Mouse (Mus musculus): Measurements from ENCODE around the gene Sirt7.

The Sirt7 gene

DNA sequence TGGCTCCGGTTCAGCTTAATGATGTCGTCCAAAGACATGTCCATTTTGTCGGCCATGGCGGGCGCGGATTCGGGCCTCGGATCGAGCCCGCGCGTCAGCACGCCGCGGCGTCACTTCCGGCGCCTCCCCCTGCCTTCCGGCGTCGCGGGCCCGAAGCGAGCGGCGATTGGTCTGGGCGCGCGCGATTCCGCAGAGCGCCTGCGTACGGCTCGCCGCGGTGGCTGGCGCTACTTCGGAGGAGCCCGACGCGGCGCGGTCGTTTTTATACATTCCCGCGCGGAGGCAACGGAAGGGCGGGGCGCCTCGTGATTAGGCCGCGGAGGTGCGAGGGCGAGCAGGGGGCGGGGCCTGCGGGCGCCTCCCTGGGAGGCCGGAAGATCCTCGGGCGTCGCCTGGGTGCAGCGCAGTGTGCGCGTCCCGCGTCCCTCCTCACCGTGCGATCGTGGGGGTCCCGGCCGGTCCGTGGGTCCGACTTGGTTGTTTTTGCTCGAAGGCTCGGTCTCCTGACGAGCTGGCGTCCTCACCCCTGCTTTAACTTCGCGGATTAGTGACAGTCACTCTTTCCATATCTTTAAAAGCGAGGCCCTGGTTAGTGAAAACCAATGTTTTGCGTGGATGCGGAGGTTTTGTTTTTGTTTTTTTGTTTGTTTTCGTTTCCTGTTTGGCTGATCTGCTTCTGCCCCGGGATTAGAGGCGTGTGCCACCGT is 26.6 kb downstream of the Sirt7 start, which contains the start of the genes Alyref and Anapc11:
Gene Alyref, minus strand, starts transcription at position 83 of the 707 bp plus-strand sequence.
Gene Anapc11, plus strand, starts transcription at position 139 of the 707 bp plus-strand sequence.
- ChIA-PET CTCF (interaction anchor here in 1 of 4 experiments (1.5 kb wide), 1 partner anchor 19 kb away, joined by 6 read pairs; no protein-coding TSS in a partner anchor), POLR2A (interaction anchor here (0.5 to 12.3 kb wide), 37 partner anchors 8 to 1687 kb away, joined by 3 to 215 read pairs (median 4); partner anchors contain the start of genes P4hb (in 3 of the 4), Mafg (in 2 of the 4), Npb (in 2 of the 4) and Arhgdia (in 1 of the 4))

- ChIA-PET CTCF (interaction anchor here in 2 of 4 experiments (0.9 to 1.5 kb wide), 4 partner anchors 12 to 18 kb away, joined by 3 to 6 read pairs (median 4); no protein-coding TSS in a partner anchor), POLR2A (interaction anchor here (0.5 to 12.3 kb wide), 45 partner anchors 9 to 550 kb away, joined by 3 to 215 read pairs (median 5); partner anchors contain the start of genes P4hb (in 3 of the 4), Mafg (in 2 of the 4), Npb (in 2 of the 4) and Arl16 (in 1 of the 4))
Measured at GRCm38 (mm10) chr11:120597240-120598235, 27.5 kb downstream of the Sirt7 start.

- ChIA-PET POLR2A (interaction anchor here in 2 of 4 experiments (0.9 to 12.3 kb wide), 11 partner anchors 6 to 133 kb away, joined by 3 to 215 read pairs (median 7); partner anchors contain the start of genes P4hb (in 2 of the 2), Alyref (in 1 of the 2), Anapc11 (in 1 of the 2) and Npb (in 1 of the 2)), CTCF (interaction anchor here in 1 of 4 experiments (0.7 to 2.2 kb wide), 2 partner anchors 9 to 12 kb away, joined by 4 to 7 read pairs; no protein-coding TSS in a partner anchor)
Measured at GRCm38 (mm10) chr11:120588531-120588930, 36.5 kb downstream of the Sirt7 start.

- ChIA-PET CTCF (interaction anchor here in 2 of 4 experiments (0.6 to 1.3 kb wide), 7 partner anchors 11 to 72 kb away, joined by 3 read pairs; partner anchors contain the start of gene P4hb (in 1 of the 2)), POLR2A (interaction anchor here in 2 of 4 experiments (0.8 to 10.1 kb wide), 13 partner anchors 10 to 94 kb away, joined by 3 to 112 read pairs (median 9); partner anchors contain the start of genes Mafg (in 2 of the 2), P4hb (in 2 of the 2), Alyref (in 1 of the 2) and Anapc11 (in 1 of the 2))
Measured at GRCm38 (mm10) chr11:120583937-120584336, 41.1 kb downstream of the Sirt7 start.

- ChIA-PET POLR2A (interaction anchor here (0.6 to 10.1 kb wide), 56 partner anchors 8 to 368 kb away, joined by 3 to 112 read pairs (median 5); partner anchors contain the start of genes P4hb (in 3 of the 4), Alyref (in 2 of the 4), Anapc11 (in 2 of the 4) and Mafg (in 2 of the 4)), CTCF (interaction anchor here in 3 of 4 experiments (0.5 to 1.9 kb wide), 17 partner anchors 10 to 398 kb away, joined by 3 to 18 read pairs (median 4); partner anchors contain the start of genes Cenpx (in 1 of the 3), Lrrc45 (in 1 of the 3), P4hb (in 1 of the 3) and Pcyt2 (in 1 of the 3))
Measured at GRCm38 (mm10) chr11:120582982-120583293, 42.1 kb downstream of the Sirt7 start.

GRCm38 (mm10) chr11:120582268-120582981 is 42.6 kb downstream of the Sirt7 start:
- POLR2A ChIA-PET: interaction anchor here (0.6 to 10.1 kb wide), 86 partner anchors 8 to 919 kb away, joined by 3 to 112 read pairs (median 4); partner anchors contain the start of genes P4hb (in 3 of the 4), Slc25a10 (in 3 of the 4), Alyref (in 2 of the 4) and Anapc11 (in 2 of the 4)
- CTCF ChIA-PET: interaction anchor here (0.5 to 1.9 kb wide), 27 partner anchors 9 to 398 kb away, joined by 3 to 18 read pairs (median 4); partner anchors contain the start of genes P4hb (in 2 of the 4), Cenpx (in 1 of the 4), Lrrc45 (in 1 of the 4) and Pcyt2 (in 1 of the 4)

DNA sequence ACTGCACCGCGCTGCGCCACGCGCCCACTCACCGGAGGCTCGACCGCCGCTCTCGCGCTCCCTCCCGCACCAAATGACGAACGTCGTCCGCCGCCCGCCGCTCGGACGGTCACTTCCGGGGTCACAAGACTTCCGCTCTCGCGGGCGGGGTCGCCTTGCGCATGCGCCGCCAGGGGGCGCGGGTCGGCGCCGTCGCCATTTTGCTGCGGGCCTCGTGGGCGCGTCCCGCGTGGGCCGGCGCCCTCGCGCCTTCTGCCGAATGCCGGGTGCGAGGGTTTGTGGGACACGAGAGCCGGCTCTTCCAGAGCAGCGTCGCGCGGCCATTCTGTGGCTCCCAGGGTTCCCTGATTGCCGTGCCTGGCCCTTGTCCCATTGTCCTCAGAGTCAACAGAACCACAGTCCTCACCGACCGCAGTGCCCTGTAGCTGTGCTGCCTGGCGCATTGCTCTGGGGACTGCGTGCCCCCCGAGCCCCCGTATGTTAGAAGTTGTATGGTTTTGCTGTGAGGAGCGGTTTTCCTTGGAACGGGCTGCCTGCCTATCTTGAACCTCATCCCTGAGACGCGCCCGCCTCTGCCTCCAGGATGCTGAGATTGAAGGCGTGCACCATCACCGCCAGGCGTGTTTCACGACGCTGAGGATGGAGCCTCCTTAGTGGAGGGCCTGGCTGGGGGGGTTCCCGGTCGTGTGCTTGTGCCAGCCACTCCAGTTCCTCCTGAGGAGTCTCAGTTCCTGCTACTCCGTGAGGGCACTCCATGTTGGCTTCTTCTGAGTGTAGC is 43.4 kb downstream of the Sirt7 start, which contains the start of gene Arhgdia:
Gene Arhgdia, minus strand, starts transcription at position 135 of the 778 bp plus-strand sequence.
- CTCF ChIA-PET: interaction anchor here (0.7 to 1.9 kb wide), 21 partner anchors 8 to 195 kb away, joined by 3 to 18 read pairs (median 4); partner anchors contain the start of genes P4hb (in 2 of the 4), Cenpx (in 1 of the 4) and Lrrc45 (in 1 of the 4)
- POLR2A ChIA-PET: interaction anchor here (0.5 to 10.1 kb wide), 84 partner anchors 8 to 918 kb away, joined by 3 to 112 read pairs (median 4); partner anchors contain the start of genes P4hb (in 3 of the 4), Slc25a10 (in 3 of the 4), Alyref (in 2 of the 4) and Anapc11 (in 2 of the 4)

- POLR2A ChIA-PET: interaction anchor here (0.8 to 16.3 kb wide), 25 partner anchors 10 to 352 kb away, joined by 3 to 358 read pairs (median 10); partner anchors contain the start of genes Mafg (in 2 of the 4), Pycr1 (in 2 of the 4), Sirt7 (in 2 of the 4) and Alyref (in 1 of the 4)
Measured at GRCm38 (mm10) chr11:120580871-120581331, 44.1 kb downstream of the Sirt7 start.

DNA sequence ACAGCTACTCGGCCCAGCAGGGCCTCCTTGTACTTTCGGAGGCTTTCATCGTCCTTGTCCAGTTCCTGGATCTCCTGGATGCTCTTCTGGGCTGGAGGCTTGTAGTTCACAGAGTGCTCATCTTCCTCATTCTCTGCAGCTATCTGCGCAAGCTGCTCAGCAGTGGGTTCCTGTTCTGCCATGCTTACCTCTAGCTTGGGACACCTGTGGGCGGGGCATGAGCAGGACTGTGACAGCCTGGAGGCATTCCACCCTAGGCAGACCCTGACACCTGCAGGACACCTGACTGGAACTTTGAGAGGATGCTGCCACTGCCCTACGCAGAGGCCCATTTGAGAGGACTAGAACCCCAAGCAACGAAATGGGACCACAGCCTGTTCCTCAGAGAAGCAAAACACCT is 44.9 kb downstream of the Sirt7 start:
- ChIA-PET CTCF (interaction anchor here (0.5 to 2.6 kb wide), 43 partner anchors 9 to 411 kb away, joined by 3 to 25 read pairs (median 4); partner anchors contain the start of genes Alyref (in 1 of the 4), Anapc11 (in 1 of the 4), Arl16 (in 1 of the 4) and Cenpx (in 1 of the 4)), POLR2A (interaction anchor here (0.6 to 16.3 kb wide), 62 partner anchors 8 to 624 kb away, joined by 3 to 358 read pairs (median 4); partner anchors contain the start of genes Pycr1 (in 3 of the 4), Alyref (in 2 of the 4), Arl16 (in 2 of the 4) and Cenpx (in 2 of the 4))

More at GRCm38 (mm10) chr11:120580871-120581331, 44.1 kb downstream of the Sirt7 start:
- CTCF ChIA-PET: interaction anchor here in 3 of 4 experiments (0.6 to 2.6 kb wide), 20 partner anchors 9 to 412 kb away, joined by 3 to 19 read pairs (median 6); partner anchors contain the start of genes Arl16 (in 1 of the 3), Cenpx (in 1 of the 3), Lrrc45 (in 1 of the 3) and Pycr1 (in 1 of the 3)

GRCm38 (mm10) chr11:120579316-120580107 is 45.5 kb downstream of the Sirt7 start:
- ChIA-PET CTCF (interaction anchor here (0.5 to 2.6 kb wide), 54 partner anchors 10 to 1157 kb away, joined by 3 to 25 read pairs (median 4); partner anchors contain the start of genes Rac3 (in 2 of the 4), Alyref (in 1 of the 4), Anapc11 (in 1 of the 4) and Arl16 (in 1 of the 4)), POLR2A (interaction anchor here (0.5 to 16.3 kb wide), 72 partner anchors 8 to 624 kb away, joined by 3 to 358 read pairs (median 4); partner anchors contain the start of genes Pycr1 (in 3 of the 4), Alyref (in 2 of the 4), Arl16 (in 2 of the 4) and Cenpx (in 2 of the 4))

GRCm38 (mm10) chr11:120578694-120579243 is 46.3 kb downstream of the Sirt7 start:
- ChIA-PET CTCF (interaction anchor here in 3 of 4 experiments (0.7 to 2.6 kb wide), 22 partner anchors 9 to 155 kb away, joined by 3 to 25 read pairs (median 4); partner anchors contain the start of genes Arl16 (in 1 of the 3) and Pycr1 (in 1 of the 3)), POLR2A (interaction anchor here in 3 of 4 experiments (0.6 to 16.3 kb wide), 47 partner anchors 9 to 372 kb away, joined by 3 to 358 read pairs (median 5); partner anchors contain the start of genes Alyref (in 2 of the 3), Cenpx (in 2 of the 3), Lrrc45 (in 2 of the 3) and Sirt7 (in 2 of the 3))

DNA sequence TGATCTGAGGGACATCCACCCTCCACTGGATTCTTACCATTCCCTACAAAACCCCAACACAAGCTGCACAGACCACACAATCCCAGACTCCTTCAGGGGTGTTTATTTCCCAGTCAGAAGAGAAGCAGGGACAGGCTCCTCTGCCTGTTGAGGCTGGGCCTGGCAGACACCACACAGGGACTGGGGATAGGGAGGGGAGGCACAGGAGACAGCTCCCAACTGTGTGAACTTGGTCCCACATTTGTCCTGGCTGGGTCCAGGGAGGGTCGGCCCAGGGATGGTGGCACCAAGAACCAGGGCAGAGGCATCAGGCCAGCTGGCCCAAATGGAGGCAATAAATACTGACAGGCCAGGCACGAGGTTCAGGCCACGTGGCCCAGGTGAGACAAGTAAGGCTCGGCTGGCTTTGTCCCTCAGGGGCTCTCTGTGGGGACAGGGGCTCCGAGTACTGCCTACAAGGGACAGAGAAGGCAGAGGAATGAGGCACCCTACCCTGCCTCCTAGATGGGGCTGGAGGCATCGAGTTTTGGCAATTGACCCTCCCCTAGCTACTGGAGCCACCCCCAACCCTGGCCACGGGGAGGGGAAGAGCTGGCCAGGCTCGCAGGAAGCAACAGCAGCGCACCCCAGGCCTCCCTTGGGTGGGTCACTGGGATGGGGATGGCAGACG is 46.9 kb downstream of the Sirt7 start:
- ChIA-PET CTCF (interaction anchor here (0.5 to 2.4 kb wide), 18 partner anchors 7 to 1937 kb away, joined by 3 to 25 read pairs (median 4); partner anchors contain the start of gene Pycr1 (in 2 of the 4)), POLR2A (interaction anchor here in 3 of 4 experiments (0.6 to 16.3 kb wide), 32 partner anchors 8 to 670 kb away, joined by 3 to 358 read pairs (median 7); partner anchors contain the start of genes Alyref (in 2 of the 3), Slc25a10 (in 2 of the 3), Anapc11 (in 1 of the 3) and Fasn (in 1 of the 3))

Data from embryonic stem cell, embryonic (primary cell).